Mouse (Mus musculus) ES-E14 (cell line): ENCODE data around the gene Pi4k2b.

ENCODE experiments used
- CHD2 ChIP-seq: IDR thresholded peaks from 2 replicates; pipeline ENCODE4 v1.6.1; 2014; ENCODE audit warnings: mild to moderate bottlenecking, low read depth, low read length, inconsistent platforms
- HCFC1 ChIP-seq: IDR thresholded peaks from 2 replicates; pipeline ENCODE4 v1.6.1; 2012; ENCODE audit warnings: low read length, inconsistent platforms, borderline replicate concordance; ENCODE audit not compliant: insufficient read depth
- ZC3H11A ChIP-seq: IDR thresholded peaks from 2 replicates; pipeline ENCODE4 v1.6.1; 2012; ENCODE audit warnings: low read depth, mild to moderate bottlenecking, inconsistent platforms, low read length, borderline replicate concordance
- ZNF384 ChIP-seq: IDR thresholded peaks from 2 replicates; pipeline ENCODE4 v1.6.1; 2012; ENCODE audit warnings: low read depth, low read length, inconsistent platforms

- TF ChIP-seq ZC3H11A (no peak), ZNF384 (no peak), HCFC1 (no peak), CHD2 (no peak)
These were observed 36.8 kb upstream of the Pi4k2b start for GRCm38 (mm10) chr5:52704562-52704961.
